Mouse (Mus musculus) cerebral cortex, adult 2 months (tissue): ENCODE measurements around the gene Casc3.

ENCODE experiments used
- WGBS: fragments of 180-500 bp; shearing (Covaris S2); methylation state at CpG from one replicate; pipeline ENCODE4 v1.1.7; 2018; 5-methylcytosine and 5-hydroxymethylcytosine counted together

The Casc3 gene

DNA sequence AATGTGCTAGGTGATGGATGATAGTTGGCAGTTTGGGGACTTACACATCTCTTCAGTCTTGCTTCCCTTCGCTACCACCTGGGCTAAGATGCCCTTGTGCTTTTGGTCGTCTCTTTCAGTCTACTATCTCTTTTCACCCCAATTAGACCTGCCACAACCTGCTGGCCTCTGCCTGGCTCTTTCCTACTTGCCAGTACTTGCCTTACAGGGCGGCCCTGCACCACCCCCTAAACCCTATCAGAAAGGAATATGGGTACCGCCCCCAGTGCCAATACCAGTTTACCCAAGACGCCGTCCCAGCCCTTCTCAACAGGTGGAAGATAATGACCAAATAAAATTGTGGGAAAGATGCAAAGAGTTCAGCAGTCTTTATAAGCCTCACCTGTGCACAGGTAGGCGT, 31.4 kb downstream of the Casc3 start:
- 22% methylated on average over 7 of the region's 7 CpGs for WGBS

DNA sequence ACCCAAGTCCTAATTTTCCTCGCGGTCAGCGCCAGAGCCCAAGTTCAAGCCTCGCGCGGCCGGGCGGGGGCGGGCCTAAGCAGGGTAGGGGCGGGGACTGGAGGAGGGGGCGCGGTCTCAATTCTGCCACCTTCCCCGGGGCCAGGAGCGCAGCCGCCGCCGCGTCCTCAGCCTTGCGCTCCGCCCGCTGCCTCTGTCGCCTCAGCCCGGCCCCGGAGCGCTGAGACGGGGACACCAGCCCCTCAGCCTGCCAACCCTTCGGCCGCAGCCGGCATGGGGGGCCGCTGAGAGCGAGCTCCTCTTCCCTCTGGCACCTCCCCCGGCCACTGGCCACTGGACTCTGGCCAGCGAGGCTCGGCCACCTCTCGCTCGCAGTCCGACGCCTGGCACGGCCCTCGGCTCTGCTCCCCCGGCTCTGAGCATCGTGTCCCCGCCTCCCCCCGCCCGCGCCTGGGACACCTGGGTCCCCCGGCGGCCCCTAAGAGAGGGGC, 32.0 kb downstream of the Casc3 start, which contains the start of gene Rapgefl1:
Gene Rapgefl1 (plus strand): TSS at position 135 of the 491 bp plus-strand sequence.
- WGBS = 1% methylated on average over 48 of the region's 48 CpGs

DNA sequence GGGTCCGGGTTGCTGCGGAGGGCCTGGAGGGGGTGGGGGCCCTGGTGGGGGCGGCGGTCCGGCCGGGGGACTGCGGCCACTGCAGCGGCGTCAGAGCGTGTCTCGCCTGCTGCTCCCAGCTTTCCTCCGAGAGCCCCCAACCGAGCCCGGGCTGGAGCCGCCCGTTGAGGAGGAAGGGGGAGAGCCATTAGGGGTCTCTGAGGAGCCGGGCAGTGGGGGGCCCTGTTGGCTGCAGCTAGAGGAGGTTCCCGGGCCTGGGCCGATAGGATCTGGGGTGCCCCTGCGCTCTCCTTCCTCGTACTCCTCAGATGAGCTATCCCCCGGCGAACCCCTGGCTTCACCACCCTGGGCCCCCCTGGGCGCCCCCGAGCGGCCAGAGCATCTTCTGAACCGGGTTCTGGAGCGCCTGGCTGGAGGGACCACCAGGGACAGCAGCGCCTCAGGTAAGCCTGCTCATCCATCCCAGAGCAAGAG, 32.6 kb downstream of the Casc3 start:
- WGBS = 3% methylated on average over 29 of the region's 29 CpGs

DNA sequence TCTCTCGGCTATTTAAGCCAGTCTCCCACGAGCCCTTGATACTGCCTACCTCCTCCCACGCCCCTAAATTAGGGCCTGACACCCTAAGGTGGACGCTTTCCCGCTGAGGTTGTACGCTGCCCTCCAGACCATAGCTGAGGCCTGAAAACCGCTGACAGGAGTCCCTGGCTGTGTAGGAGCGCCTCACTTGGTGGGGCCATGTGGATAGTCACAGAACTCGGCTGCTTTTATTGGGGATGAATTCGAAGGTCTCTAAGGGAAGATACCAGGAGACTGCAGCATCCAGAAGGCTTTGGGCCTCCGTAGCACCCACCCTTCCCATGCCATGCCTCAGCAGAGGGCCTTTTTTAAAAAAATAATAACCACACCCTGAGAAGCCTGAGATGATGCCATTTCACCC, 33.2 kb downstream of the Casc3 start:
- WGBS = 46% methylated on average over 11 of the region's 11 CpGs

DNA sequence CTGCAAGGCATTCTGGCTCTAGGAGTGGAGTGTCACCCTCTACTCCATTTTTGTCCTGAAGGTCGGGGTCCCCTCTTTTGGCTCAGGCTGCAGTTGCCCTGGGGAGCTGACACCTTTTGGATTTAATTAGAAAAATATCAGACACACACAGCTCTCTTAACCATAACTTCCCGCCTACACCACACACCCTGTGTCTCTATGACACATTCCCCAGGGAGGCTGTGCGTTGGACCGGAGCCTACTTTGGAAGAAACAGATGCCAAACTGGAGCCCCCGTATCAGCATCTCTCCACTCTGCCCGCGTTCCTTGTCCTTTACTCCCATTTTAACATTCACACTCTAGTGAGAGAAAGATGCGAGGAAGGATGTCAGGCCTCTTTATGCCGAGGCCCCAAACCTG, 33.8 kb downstream of the Casc3 start:
- WGBS = 34% methylated on average over 9 of the region's 9 CpGs

DNA sequence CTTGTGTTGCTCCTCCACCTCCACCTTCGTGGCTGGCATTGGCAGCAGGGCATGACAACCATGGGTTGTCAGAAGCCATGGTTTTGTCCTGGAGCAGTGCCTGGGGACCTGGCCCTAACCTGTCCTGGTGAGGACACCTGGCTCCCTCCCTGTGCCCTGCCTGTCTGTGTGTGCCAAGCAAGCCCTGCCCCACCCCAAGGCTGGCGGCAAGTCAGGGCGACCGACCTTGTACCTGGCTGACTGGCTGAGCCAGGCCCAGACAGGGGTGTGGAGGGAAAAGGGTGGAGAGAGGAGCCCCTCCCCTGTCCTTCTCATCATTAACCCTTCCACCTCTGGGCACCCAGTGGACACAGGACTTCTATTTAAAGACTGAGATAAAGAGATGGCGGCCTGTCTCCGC, 34.7 kb downstream of the Casc3 start:
- WGBS = 55% methylated on average over 6 of the region's 6 CpGs

DNA sequence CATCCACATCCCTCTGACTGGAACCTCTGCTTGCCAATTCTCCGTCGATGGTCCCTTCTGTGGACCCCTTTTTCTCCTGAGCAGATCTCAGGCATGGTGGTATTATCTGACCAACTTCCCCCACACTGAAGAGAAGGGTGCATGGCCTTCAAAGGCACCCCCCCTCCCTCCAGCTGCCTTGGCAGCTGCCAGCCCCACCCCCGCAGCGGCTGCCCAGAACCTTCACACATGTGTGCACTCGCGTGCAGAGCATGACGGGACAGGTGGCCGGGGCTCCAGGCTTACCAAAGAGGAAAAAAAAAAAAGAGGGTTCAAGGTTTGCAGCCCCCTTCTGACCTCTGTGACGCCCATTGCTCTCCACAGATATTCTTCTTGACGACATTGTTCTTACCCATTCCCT, 35.2 kb downstream of the Casc3 start:
- WGBS = 61% methylated on average over 10 of the region's 10 CpGs

DNA sequence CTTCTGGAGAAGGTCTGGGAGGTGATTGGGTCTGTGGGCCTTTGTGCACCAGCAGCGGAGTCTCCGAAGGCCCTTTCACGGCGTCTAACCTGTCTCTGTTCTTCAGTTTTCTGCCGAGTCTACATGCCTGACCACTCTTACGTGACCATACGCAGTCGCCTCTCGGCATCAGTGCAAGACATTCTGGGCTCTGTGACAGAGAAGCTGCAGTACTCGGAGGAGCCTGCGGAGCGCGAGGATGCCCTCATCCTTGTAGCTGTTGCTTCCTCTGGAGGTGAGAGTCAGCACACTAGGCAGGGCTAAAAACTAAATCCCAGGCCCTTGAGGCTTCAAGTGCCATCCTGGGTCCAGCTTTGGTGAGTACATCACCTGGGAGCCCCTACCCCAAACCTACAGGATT, 41.3 kb downstream of the Casc3 start:
- WGBS = 48% methylated on average over 13 of the region's 13 CpGs

DNA sequence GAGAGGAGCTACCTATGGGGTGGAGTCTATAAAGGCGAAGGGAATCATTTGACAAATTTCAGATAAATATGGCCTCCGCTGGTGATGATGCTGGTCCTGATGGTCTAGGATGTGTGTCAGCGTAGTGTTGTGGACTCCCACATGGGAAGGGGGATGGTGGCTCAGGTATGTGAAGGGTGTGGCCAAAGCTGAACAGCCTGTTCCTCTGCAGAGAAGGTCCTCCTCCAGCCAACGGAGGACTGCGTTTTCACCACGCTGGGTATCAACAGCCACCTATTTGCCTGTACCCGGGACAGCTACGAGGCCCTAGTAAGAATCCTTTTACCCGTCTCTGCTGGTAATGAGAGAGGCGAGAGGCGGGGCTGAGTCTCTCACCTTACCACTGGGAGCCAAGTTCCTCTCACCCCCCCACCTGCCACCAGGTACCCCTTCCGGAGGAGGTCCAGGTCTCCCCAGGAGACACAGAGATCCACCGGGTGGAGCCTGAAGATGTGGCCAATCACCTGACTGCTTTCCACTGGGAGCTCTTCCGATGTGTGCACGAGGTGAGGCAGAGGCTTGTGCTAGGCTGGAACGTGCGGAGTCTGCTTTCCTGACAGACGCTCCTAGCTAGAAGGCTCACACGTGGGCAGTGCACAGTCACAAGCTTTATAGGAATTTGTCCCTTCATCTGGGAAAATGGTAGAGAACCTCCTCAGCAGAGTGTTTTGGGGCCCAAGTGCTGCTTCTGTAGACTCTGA, 42.3 kb downstream of the Casc3 start:
- WGBS = 74% methylated on average over 19 of the region's 19 CpGs

DNA sequence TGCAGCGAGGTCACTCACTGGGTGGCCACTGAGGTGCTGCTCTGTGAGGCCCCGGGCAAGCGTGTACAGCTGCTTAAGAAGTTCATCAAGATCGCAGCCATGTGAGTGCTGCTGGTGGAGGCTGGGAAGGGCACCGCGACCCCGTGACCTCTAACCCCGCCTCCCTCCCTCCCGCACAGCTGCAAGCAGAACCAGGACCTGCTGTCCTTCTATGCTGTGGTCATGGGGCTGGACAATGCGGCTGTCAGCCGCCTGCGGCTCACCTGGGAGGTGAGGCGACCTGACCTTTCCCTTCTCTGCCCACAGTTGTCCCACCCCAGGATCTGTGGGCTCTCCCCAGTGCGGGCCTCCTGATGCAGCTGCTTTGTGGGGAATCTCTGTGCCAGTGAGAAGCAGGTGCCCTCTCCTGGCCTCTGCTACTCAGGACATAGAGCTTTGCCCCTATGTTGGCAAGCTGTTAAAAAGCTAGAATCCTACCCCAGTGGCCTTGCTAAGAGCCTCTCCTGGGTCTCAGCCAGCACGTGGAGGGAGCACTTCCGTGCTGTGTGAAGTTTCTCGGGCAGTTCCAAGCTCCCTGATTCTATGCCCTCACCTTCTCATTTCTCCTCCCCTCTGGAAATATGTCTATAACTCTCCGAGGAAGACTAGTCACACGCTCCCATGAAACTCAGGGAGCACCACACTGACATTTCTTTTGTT, 44.6 kb downstream of the Casc3 start:
- whole genome bisulfite sequencing = 22% methylated on average over 19 of the region's 19 CpGs

DNA sequence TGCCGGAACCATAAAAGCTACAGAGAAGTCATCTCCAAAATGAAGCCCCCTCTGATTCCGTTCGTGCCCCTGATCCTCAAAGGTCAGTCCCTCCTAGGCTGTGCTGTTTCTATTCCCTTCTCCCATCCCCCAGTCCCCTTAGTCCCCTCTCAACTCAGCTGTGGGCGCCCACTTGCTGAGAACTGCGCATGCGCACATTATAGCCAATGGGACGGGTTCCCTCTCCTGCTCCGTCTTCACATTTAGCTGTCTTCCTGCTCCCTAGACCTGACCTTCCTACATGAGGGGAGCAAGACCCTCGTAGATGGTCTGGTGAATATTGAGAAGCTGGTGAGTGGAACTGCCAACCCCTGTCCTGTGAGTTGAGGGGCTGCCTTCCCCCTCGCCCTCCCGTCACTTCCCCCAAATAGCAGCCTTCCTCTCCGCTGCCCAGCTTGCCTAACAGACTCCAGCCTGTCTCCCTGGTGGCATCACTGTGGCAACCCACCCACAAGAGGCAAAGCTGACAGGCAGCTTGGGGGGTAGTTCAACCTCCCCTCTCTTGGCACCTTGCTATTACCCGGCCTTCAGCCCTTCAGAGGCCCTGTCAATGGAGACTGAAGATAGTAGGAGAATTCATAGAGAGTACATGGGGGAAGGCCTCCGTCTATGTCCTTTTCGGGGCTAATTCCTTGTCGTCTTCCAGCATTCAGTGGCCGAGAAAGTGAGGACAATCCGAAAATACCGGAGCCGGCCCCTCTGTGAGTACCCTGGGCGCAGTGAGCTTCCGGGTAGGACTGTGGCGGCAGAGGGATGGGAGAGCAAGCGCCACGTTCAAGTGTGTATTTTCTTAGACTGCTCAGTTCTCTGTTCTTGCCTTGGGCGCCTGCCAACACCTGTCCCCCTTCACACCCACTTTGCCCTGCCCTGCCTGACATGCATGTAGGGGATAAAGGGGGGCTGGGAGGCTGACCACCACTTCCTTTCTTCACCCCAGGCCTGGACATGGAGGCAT, 45.7 kb downstream of the Casc3 start:
- WGBS = 48% methylated on average over 26 of the region's 26 CpGs

DNA sequence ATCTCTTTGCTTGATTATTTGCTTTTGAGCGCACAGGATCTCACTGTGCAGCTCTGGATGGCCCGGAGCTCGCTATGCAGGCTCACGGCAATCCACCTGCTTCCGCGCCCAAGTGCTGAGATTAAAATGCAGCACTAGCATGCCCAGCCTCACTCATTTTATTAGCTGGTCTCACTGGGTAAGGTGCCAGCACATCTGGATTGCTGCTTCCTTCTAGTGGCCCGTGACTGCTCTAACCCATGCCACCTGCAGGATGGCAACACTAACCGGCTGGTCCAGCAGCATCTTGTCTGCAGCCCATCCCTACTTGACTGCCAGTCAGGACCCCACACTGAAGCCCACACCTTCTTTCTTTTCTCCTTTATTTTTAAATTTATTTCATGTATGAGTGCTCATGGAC, 49.4 kb downstream of the Casc3 start:
- 88% methylated on average over 8 of the region's 8 CpGs for WGBS

DNA sequence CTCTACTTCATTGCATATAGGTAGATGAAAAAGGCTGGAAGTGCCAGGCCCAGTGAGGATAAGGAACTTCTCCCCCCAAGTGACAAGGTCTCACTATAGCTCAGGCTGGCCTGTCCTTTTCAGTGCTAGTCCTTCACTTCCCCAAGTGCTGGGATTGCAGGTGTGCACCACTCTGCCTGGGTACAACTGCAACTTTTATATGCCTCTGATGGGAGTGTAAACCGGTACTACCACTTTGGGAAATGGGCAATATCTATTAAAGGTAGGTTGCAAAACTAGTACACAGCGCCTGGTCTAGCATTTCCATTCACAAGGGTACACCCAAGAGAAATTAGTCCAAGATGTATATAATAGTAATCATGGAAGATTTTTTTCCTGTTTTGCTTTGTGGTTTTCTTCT, 50.0 kb downstream of the Casc3 start:
- WGBS = 94% methylated on average over 2 of the region's 2 CpGs

DNA sequence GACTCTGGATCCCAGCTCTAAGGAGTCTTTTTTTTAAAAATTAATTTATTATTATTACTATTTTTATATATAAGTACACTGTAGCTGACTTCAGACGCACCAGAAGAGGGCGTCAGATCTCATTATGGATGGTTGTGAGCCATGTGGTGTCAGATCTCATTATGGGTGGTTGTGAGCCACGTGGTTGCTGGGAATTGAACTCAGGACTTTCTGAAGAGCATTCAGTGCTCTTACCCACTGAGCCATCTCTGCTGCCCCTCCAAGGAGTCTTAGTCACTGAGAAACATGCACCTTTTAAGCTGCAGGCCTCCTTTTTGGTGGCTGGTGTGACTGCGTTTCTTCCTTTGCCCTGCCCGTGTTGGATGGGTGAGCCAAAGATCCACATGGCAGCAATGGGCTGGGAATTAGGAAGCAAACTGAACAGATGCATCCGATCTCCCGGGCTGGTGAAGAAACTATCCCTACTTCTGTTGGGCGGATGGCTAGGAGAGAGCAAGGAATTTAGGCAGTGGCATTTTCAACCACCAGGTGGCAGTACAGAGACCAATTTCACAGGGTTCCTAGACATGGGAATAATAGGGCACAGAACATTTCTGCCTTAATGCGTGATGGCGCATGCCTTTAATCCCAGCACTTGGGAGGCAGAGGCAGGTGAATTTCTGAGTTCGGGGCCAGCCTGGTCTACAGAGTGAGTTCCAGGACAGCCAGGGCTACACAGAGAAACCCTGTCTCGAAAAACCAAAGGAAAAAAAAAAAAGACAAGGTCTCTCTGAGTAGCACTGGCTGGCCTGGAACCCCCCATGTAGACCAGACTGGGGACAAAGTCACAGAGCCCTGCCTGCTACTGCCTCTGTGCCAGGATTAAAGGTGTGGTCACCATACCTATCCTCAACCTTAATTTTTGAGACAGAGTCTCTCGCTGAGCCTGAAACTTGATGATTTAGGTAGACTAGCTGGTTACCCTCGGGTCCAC, 54.3 kb downstream of the Casc3 start:
- WGBS = 27% methylated on average over 14 of the region's 14 CpGs

DNA sequence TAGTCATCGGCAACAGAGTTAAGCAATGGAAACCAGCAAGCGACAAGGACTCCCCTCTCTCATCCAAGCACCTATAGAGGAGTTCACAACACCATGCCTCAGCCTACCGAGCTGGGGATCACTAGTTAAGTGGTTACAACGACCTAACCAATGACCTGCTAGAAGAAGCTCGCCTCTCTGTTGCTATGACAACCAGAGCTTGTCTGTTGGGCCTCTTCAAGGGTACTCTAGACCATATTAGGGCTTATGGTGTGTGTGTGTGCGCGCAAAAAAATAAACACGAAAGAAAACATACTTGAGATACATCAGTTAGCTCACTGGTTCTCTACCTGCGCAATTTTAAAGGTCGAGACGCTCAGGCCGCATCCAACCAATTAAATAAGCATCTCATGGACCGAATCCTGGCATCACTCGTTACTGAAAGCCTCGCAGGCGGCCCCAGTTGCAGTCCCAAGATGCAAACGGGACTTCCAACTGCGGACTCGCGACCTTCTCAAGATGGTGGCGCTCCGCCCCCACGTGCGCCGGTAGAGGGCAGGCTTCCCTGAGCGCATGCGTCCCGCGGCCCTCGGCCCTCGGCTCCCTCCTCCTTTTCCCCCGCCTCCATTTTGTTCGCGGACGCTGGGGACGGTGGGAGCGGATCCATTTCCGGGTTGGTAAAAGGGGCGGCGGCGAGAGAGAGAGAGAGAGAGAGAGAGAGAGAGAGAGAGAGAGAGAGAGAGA, 58.5 kb downstream of the Casc3 start, which contains the start of gene Wipf2:
Gene Wipf2 (plus strand): TSS at position 611 of the 723 bp plus-strand sequence.
- WGBS = 6% methylated on average over 41 of the region's 41 CpGs

DNA sequence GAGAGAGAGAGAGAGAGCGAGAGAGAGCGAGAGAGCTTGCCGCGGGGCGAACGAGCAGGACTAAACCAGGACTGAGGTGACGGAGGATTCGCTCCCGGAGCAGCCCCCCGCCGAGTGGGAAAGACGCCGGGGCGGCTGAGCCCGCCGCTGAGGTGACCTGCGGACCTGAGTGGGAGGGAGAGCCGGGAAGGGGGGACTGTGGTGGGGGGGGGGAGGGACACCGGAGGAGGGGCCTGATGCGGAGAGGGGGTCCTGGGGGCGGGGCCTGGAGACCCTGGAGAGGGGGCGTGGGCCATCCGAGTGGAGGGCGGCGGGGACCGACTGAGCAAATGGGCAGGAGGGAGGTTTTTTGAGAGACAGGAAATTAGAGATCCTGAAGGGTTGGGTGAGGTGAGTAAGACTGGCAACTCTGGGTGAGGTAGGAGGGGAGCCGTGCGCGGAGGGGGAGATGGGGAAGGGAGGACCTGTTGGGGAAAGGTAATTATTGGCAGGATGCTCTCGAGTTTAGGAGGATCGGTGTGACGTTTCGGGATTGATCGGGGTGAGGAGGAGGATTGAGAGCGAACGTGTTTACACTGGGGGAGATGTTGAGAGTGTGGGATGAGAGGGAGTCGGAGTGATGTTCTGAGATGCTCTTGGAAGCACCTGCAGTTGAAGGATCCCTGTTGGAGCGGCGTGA, 59.2 kb downstream of the Casc3 start:
- under 1% methylated on average over 38 of the region's 39 CpGs for WGBS

DNA sequence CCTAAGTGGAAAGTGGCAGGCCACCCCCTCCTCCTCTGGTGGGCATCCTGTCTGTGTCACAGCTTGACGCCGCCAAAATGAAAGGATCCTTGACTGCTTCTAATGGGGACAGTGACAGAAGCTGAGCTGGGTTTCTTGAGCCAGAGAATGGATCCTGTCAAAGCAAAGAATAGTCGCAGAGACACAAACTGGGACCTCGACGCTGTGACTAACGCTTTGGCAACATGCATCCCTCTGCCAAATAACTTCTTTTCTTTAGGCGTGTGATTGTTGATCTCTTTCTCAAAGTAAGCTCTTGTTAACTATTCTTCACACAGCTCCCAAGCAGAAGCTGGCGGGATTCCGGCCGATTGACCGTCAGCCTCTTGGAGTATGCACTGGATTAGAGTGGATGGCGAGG, 62.6 kb downstream of the Casc3 start:
- 32% methylated on average over 12 of the region's 12 CpGs for WGBS

DNA sequence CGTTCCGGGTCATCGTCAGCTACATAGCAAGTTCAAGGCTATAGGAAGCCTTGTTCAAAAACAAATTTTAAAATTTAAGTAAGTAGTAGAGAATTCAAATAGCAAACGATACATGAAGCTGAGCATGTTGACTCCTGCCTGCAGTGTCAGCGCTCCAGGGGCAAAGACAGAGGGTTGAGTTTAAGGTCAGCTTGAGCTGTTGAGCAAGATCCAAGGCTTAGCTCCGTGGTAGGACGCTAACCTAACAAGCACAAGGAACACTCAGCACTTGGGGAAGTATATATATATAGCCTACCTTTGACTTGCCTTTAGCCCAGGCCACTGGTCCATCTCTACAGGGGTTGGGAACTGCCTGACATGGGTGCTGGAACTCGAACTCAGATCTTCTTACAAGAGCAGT, 65.2 kb downstream of the Casc3 start:
- 87% methylated on average over 8 of the region's 8 CpGs for WGBS

DNA sequence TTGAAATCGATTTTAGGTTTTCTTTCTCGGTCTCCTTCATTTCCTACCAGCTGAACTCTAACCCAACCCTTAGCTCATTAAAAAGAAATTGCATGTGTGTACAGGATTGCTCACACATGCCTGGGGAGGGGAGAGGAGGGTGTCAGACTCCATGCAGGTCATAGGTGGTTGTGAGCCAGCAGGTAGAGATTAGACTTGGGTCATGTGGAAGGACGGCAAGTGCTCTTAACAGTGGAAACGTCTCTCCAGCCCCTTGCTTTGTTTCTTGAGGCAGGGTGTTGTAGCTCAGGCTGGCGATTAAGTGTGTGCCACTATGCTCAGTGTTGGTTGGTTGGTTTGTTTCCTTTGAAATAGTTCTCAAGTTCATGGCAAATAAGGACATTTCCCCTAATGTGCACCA, 66.1 kb downstream of the Casc3 start:
- WGBS = 72% methylated on average over 5 of the region's 5 CpGs
